Mouse (Mus musculus): ENCODE measurements at regions not wholly inside any gene's neighbourhood (a gene's known extent, or its start where the extent isn't known, plus 50 kb on each side); places are given as distances from the start of the nearest gene placed in this dataset.
A peak's percentile ranks its signal among the peaks of the same experiment; 100 is the strongest.

GRCm38 (mm10) chr19:48090393-48090792 lies 115.4 kb upstream of the Sorcs3 start:
- no peaks in the 10 kb centered on the region for H3K27me3 ChIP-seq (ENCODE audit: insufficient read depth, low read length)
- no peak overlapping the region for H3K27ac ChIP-seq
- H3K4me2 ChIP-seq (ENCODE audit: low read depth, low read length) = no peak overlapping the region
- H3K36me3 ChIP-seq (ENCODE audit: insufficient read depth, low read length) = no peaks in the 10 kb centered on the region
- H3K9ac ChIP-seq (replicated peaks; ENCODE audit: low read length) = no peak overlapping the region
- H3K4me1 ChIP-seq (ENCODE audit: insufficient read depth, low read length) = no peaks in the 10 kb centered on the region
- 30% methylated on average over 3 of the region's 3 CpGs for WGBS
- DNase-seq (ENCODE audit: low spot score) = peak; percentile 39
- peak; percentile 62 for TF ChIP-seq CTCF (IDR thresholded peaks at IDR 0.05; ENCODE audit: low read depth)
- no peak overlapping the region for H3K4me3 ChIP-seq (ENCODE audit: low read length)
- no peaks in the 10 kb centered on the region for H3K9me3 ChIP-seq (ENCODE audit: low read length)
- peak; percentile 38; the same call in 1 of the 2 replicates for ATAC-seq

GRCm38 (mm10) chr19:48097363-48097762 lies 108.5 kb upstream of the Sorcs3 start:
- H3K4me2 ChIP-seq (ENCODE audit: low read depth, low read length) = no peak overlapping the region
- H3K27me3 ChIP-seq (ENCODE audit: insufficient read depth, low read length) = no peaks in the 10 kb centered on the region
- DNase-seq (ENCODE audit: low spot score) (peak; percentile 40), ATAC-seq (peak; percentile 53; the same call in 1 of the 2 replicates)
- H3K4me3 ChIP-seq (ENCODE audit: low read length) = no peak overlapping the region
- H3K36me3 ChIP-seq (ENCODE audit: insufficient read depth, low read length) = no peaks in the 10 kb centered on the region
- TF ChIP-seq CTCF (IDR thresholded peaks at IDR 0.05; ENCODE audit: low read depth) = no peak
- peak overlapping the region; percentile 32; the same call in 1 of the 2 replicates for H3K27ac ChIP-seq
- H3K4me1 ChIP-seq (ENCODE audit: insufficient read depth, low read length) = 0 out of 2 replicates have a peak, but pooled peaks cover 7% of the 10 kb centered on the region
- no peak overlapping the region for H3K9ac ChIP-seq (replicated peaks; ENCODE audit: low read length)
- H3K9me3 ChIP-seq (ENCODE audit: low read length) = no peaks in the 10 kb centered on the region
- 46% methylated on average over 5 of the region's 5 CpGs for WGBS

GRCm38 (mm10) chr19:48097942-48098596 lies 107.8 kb upstream of the Sorcs3 start:
- peak; percentile 46 for DNase-seq (ENCODE audit: low spot score)
- Histone ChIP-seq H3K27me3 (ENCODE audit: insufficient read depth, low read length) (no peaks in the 10 kb centered on the region), H3K27ac (peak overlapping the region; percentile 32; the same call in 1 of the 2 replicates), H3K9ac (replicated peaks; ENCODE audit: low read length) (no peak overlapping the region), H3K36me3 (ENCODE audit: insufficient read depth, low read length) (no peaks in the 10 kb centered on the region), H3K9me3 (ENCODE audit: low read length) (no peaks in the 10 kb centered on the region), H3K4me2 (ENCODE audit: low read depth, low read length) (no peak overlapping the region), H3K4me3 (ENCODE audit: low read length) (no peak overlapping the region), H3K4me1 (ENCODE audit: insufficient read depth, low read length) (0 out of 2 replicates have a peak, but pooled peaks cover 7% of the 10 kb centered on the region)
- 32% methylated on average over 5 of the region's 5 CpGs for WGBS
- no peak for TF ChIP-seq CTCF (IDR thresholded peaks at IDR 0.05; ENCODE audit: low read depth)
- peak; percentile 40 for ATAC-seq

GRCm38 (mm10) chr19:48100991-48101390 lies 104.8 kb upstream of the Sorcs3 start:
- H3K9me3 ChIP-seq (ENCODE audit: low read length) = no peaks in the 10 kb centered on the region
- no peaks in the 10 kb centered on the region for H3K36me3 ChIP-seq (ENCODE audit: insufficient read depth, low read length)
- H3K27me3 ChIP-seq (ENCODE audit: insufficient read depth, low read length) = no peaks in the 10 kb centered on the region
- WGBS = 91% methylated on average over 6 of the region's 6 CpGs
- H3K4me2 ChIP-seq (ENCODE audit: low read depth, low read length) = no peak overlapping the region
- H3K9ac ChIP-seq (replicated peaks; ENCODE audit: low read length) = no peak overlapping the region
- DNase-seq (ENCODE audit: low spot score) = no peak
- no peak overlapping the region for H3K4me3 ChIP-seq (ENCODE audit: low read length)
- no peak for TF ChIP-seq CTCF (IDR thresholded peaks at IDR 0.05; ENCODE audit: low read depth)
- ATAC-seq = no peak
- 0 out of 2 replicates have a peak, but pooled peaks cover 7% of the 10 kb centered on the region for H3K4me1 ChIP-seq (ENCODE audit: insufficient read depth, low read length)
- no peak overlapping the region for H3K27ac ChIP-seq

GRCm38 (mm10) chr19:48115155-48115554 lies 90.7 kb upstream of the Sorcs3 start:
- H3K36me3 ChIP-seq (ENCODE audit: insufficient read depth, low read length) = no peaks in the 10 kb centered on the region
- H3K27ac ChIP-seq = no peak overlapping the region
- H3K4me1 ChIP-seq (ENCODE audit: insufficient read depth, low read length) = no peaks in the 10 kb centered on the region
- H3K27me3 ChIP-seq (ENCODE audit: insufficient read depth, low read length) = no peaks in the 10 kb centered on the region
- ATAC-seq = no peak
- 62% methylated on average over 9 of the region's 9 CpGs for WGBS
- no peak overlapping the region for H3K9ac ChIP-seq (replicated peaks; ENCODE audit: low read length)
- TF ChIP-seq CTCF (IDR thresholded peaks at IDR 0.05; ENCODE audit: low read depth) = no peak
- no peak overlapping the region for H3K4me2 ChIP-seq (ENCODE audit: low read depth, low read length)
- DNase-seq (ENCODE audit: low spot score) = no peak
- H3K9me3 ChIP-seq (ENCODE audit: low read length) = no peaks in the 10 kb centered on the region
- H3K4me3 ChIP-seq (ENCODE audit: low read length) = no peak overlapping the region

- no peak for ATAC-seq
- no peak overlapping the region for H3K9ac ChIP-seq (replicated peaks; ENCODE audit: low read length)
- no peak overlapping the region for H3K4me3 ChIP-seq (ENCODE audit: low read length)
- H3K4me2 ChIP-seq (ENCODE audit: low read depth, low read length) = no peak overlapping the region
- WGBS = 43% methylated on average over 8 of the region's 8 CpGs
- no peaks in the 10 kb centered on the region for H3K27me3 ChIP-seq (ENCODE audit: insufficient read depth, low read length)
- no peaks in the 10 kb centered on the region for H3K9me3 ChIP-seq (ENCODE audit: low read length)
- no peak for TF ChIP-seq CTCF (IDR thresholded peaks at IDR 0.05; ENCODE audit: low read depth)
- H3K4me1 ChIP-seq (ENCODE audit: insufficient read depth, low read length) = no peaks in the 10 kb centered on the region
- no peak for DNase-seq (ENCODE audit: low spot score)
- no peaks in the 10 kb centered on the region for H3K36me3 ChIP-seq (ENCODE audit: insufficient read depth, low read length)
- no peak overlapping the region for H3K27ac ChIP-seq
These were observed 90.1 kb upstream of the Sorcs3 start for GRCm38 (mm10) chr19:48115728-48116127.

GRCm38 (mm10) chr19:48116689-48117088 lies 89.1 kb upstream of the Sorcs3 start:
- no peaks in the 10 kb centered on the region for H3K4me1 ChIP-seq (ENCODE audit: insufficient read depth, low read length)
- H3K9ac ChIP-seq (replicated peaks; ENCODE audit: low read length) = no peak overlapping the region
- H3K27me3 ChIP-seq (ENCODE audit: insufficient read depth, low read length) = no peaks in the 10 kb centered on the region
- no peak overlapping the region for H3K4me2 ChIP-seq (ENCODE audit: low read depth, low read length)
- no peak for DNase-seq (ENCODE audit: low spot score)
- H3K27ac ChIP-seq = no peak overlapping the region
- H3K36me3 ChIP-seq (ENCODE audit: insufficient read depth, low read length) = no peaks in the 10 kb centered on the region
- no peak for TF ChIP-seq CTCF (IDR thresholded peaks at IDR 0.05; ENCODE audit: low read depth)
- H3K9me3 ChIP-seq (ENCODE audit: low read length) = no peaks in the 10 kb centered on the region
- H3K4me3 ChIP-seq (ENCODE audit: low read length) = no peak overlapping the region
- WGBS = 27% methylated on average over 4 of the region's 4 CpGs
- no peak for ATAC-seq

Data from hindbrain, postnatal 0 days (tissue).